Mouse (Mus musculus): ENCODE results near the gene Ap1ar. TPM values are rescaled to one million over a fixed set of nuclear protein-coding genes. Genes with fewer than 3 reads are reported as not detected.

The Ap1ar gene
- polyA plus RNA-seq, 1 experiment from 2014 or later = 32.0 TPM

DNA sequence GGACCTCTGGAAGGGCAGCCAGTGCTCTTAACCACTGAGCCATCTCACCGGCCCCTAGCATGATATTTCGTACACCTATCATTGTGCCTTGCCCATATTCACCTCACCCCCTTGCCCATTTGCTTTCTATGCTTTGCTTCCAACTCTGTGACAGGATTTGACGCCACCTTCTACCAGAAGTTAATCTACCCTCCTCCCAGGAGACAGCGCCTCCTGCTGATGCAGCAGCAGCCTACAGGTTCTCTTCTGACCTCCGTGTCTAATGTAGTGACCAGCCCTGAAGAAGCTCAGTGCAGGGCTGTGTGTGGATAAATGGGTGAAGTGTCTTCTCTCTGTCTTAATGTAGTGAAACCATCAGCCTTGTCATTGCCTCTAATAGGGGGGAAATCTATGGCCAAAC, 72.8 kb downstream of the Ap1ar start:
- no peak overlapping the region for H3K4me3 ChIP-seq (ENCODE audit: low read depth, low read length)
- H3K9me3 ChIP-seq (replicated peaks; ENCODE audit: control insufficient read depth, low read length) = no peaks in the 10 kb centered on the region
- H3K36me3 ChIP-seq (ENCODE audit: control insufficient read depth, insufficient read depth, low read length) = no peaks in the 10 kb centered on the region
- ATAC-seq (replicated peaks; ENCODE audit: insufficient number of reproducible peaks, low FRiP score, low TSS enrichment) = no peak
- no peaks in the 10 kb centered on the region for H3K4me1 ChIP-seq (ENCODE audit: control insufficient read depth, insufficient read depth, low read length)
- WGBS (ENCODE audit: insufficient replicate concordance) = 55% methylated on average over 5 of the region's 5 CpGs
- peaks cover 15% of the 10 kb centered on the region for H3K27me3 ChIP-seq (ENCODE audit: control insufficient read depth, insufficient read depth, low read length)
- no peak overlapping the region for H3K27ac ChIP-seq (ENCODE audit: low read depth, low read length)
- no peak overlapping the region for H3K4me2 ChIP-seq
- no peak overlapping the region for H3K9ac ChIP-seq (ENCODE audit: low read depth, low read length)

DNA sequence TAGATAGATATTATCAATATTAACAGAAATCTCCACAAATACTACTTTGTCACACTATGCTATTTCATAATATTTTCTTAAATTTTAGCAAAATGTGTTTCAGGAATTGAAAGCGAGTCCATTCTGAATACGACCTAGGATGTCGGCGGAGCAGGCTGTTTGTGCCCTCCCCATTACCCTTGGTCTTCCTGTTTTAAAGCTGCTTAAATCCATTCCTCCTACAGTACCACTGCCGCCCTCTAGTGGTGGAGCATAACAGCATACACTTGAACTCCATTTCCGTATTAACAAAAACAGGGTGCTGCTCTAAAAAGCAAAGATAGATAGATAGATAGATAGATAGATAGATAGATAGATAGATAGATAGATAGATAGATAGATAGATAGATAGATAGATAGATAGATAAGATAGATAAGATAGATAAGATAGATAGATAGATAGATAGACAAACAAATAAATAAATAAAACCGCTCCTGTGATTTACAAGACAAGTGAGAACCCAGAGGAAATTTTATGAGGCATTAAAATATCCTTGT, 74.2 kb downstream of the Ap1ar start:
- H3K4me3 ChIP-seq (ENCODE audit: low read depth, low read length) = no peak overlapping the region
- no peak overlapping the region for H3K27ac ChIP-seq (ENCODE audit: low read depth, low read length)
- no peak for ATAC-seq (replicated peaks; ENCODE audit: insufficient number of reproducible peaks, low FRiP score, low TSS enrichment)
- no peaks in the 10 kb centered on the region for H3K9me3 ChIP-seq (replicated peaks; ENCODE audit: control insufficient read depth, low read length)
- H3K4me2 ChIP-seq = no peak overlapping the region
- peaks cover 25% of the 10 kb centered on the region for H3K27me3 ChIP-seq (ENCODE audit: control insufficient read depth, insufficient read depth, low read length)
- no peak overlapping the region for H3K9ac ChIP-seq (ENCODE audit: low read depth, low read length)
- 32% methylated on average over 7 of the region's 7 CpGs for WGBS (ENCODE audit: insufficient replicate concordance)
- H3K36me3 ChIP-seq (ENCODE audit: control insufficient read depth, insufficient read depth, low read length) = no peaks in the 10 kb centered on the region
- H3K4me1 ChIP-seq (ENCODE audit: control insufficient read depth, insufficient read depth, low read length) = no peaks in the 10 kb centered on the region

DNA sequence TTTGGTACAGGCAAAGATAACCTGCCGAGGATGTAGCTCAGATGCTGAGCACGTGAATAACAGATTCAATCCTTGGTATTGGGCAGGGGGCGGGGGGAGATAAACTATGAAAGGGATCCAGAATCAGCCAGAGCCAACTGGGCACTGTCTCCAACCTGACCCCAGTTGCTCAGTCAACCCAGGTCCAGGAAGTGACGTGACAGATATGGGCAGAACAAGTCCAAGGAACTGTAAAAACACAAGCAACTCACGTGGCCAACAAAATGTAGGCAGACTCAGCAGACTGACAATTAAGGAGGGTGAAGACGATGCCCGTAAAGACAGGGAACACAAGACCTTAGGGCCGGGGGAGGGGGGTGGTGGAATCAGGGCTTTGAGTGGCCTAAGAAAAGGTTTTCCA, 74.9 kb downstream of the Ap1ar start:
- H3K4me3 ChIP-seq (ENCODE audit: low read depth, low read length) = no peak overlapping the region
- H3K9ac ChIP-seq (ENCODE audit: low read depth, low read length) = no peak overlapping the region
- peaks cover 25% of the 10 kb centered on the region for H3K27me3 ChIP-seq (ENCODE audit: control insufficient read depth, insufficient read depth, low read length)
- no peaks in the 10 kb centered on the region for H3K9me3 ChIP-seq (replicated peaks; ENCODE audit: control insufficient read depth, low read length)
- 67% methylated on average over 8 of the region's 8 CpGs for WGBS (ENCODE audit: insufficient replicate concordance)
- H3K4me1 ChIP-seq (ENCODE audit: control insufficient read depth, insufficient read depth, low read length) = no peaks in the 10 kb centered on the region
- no peaks in the 10 kb centered on the region for H3K36me3 ChIP-seq (ENCODE audit: control insufficient read depth, insufficient read depth, low read length)
- no peak for ATAC-seq (replicated peaks; ENCODE audit: insufficient number of reproducible peaks, low FRiP score, low TSS enrichment)
- no peak overlapping the region for H3K4me2 ChIP-seq
- H3K27ac ChIP-seq (ENCODE audit: low read depth, low read length) = no peak overlapping the region

DNA sequence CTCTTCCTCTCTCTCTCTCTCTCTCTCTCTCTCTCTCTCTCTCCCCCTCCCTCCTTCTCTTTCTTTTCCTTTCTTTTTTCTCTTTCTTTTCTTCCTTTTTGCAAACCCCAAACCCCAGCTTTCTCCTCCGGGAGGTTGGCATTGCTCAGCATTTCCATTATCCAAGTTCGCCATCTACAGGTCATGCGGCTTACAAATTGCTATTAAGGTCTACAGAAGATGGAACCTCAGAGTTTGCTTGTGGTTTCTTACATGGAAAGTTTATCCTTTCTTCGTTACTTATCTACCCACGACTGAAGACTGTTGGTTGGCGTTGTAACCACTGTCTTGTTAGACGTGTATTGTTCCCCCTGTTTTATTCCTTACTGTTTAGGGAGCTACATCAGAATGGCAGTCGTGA, 78.1 kb downstream of the Ap1ar start:
- Histone ChIP-seq H3K36me3 (ENCODE audit: control insufficient read depth, insufficient read depth, low read length) (no peaks in the 10 kb centered on the region), H3K27me3 (ENCODE audit: control insufficient read depth, insufficient read depth, low read length) (peaks cover 37% of the 10 kb centered on the region)

DNA sequence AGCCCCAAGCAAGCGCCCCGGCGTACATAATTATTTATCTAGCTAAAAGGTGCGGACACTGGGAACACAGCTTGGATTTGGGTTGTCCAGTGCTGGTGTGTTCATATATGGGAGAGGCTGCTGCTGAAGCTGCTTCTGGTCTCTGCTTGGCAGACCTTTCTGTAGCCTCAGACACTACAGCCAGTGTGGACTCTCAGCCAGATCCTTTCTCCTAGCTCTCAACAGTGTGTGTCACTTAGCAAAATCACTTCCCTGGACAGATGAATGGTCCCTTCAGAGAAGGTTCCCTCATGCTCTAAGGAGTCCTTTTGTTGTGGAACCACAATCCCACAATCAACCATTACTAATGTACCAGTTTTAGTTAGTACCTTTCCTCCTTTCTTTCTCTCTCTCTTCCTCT, 78.5 kb downstream of the Ap1ar start:
- H3K27me3 ChIP-seq (ENCODE audit: control insufficient read depth, insufficient read depth, low read length) = peaks cover 40% of the 10 kb centered on the region
- ATAC-seq (replicated peaks; ENCODE audit: insufficient number of reproducible peaks, low FRiP score, low TSS enrichment) = no peak
- H3K36me3 ChIP-seq (ENCODE audit: control insufficient read depth, insufficient read depth, low read length) = no peaks in the 10 kb centered on the region
- H3K4me1 ChIP-seq (ENCODE audit: control insufficient read depth, insufficient read depth, low read length) = no peaks in the 10 kb centered on the region
- no peak overlapping the region for H3K4me2 ChIP-seq
- H3K27ac ChIP-seq (ENCODE audit: low read depth, low read length) = no peak overlapping the region
- no peak overlapping the region for H3K4me3 ChIP-seq (ENCODE audit: low read depth, low read length)
- no peaks in the 10 kb centered on the region for H3K9me3 ChIP-seq (replicated peaks; ENCODE audit: control insufficient read depth, low read length)
- H3K9ac ChIP-seq (ENCODE audit: low read depth, low read length) = no peak overlapping the region
- 66% methylated on average over 4 of the region's 4 CpGs for WGBS (ENCODE audit: insufficient replicate concordance)

More for the DNA sequence above, 78.1 kb downstream of the Ap1ar start:
- H3K9ac ChIP-seq (ENCODE audit: low read depth, low read length) = no peak overlapping the region
- WGBS (ENCODE audit: insufficient replicate concordance) = 17% methylated on average over 8 of the region's 8 CpGs
- no peak overlapping the region for H3K4me2 ChIP-seq
- no peak overlapping the region for H3K27ac ChIP-seq (ENCODE audit: low read depth, low read length)
- no peaks in the 10 kb centered on the region for H3K4me1 ChIP-seq (ENCODE audit: control insufficient read depth, insufficient read depth, low read length)
- no peak for ATAC-seq (replicated peaks; ENCODE audit: insufficient number of reproducible peaks, low FRiP score, low TSS enrichment)
- no peaks in the 10 kb centered on the region for H3K9me3 ChIP-seq (replicated peaks; ENCODE audit: control insufficient read depth, low read length)
- no peak overlapping the region for H3K4me3 ChIP-seq (ENCODE audit: low read depth, low read length)

DNA sequence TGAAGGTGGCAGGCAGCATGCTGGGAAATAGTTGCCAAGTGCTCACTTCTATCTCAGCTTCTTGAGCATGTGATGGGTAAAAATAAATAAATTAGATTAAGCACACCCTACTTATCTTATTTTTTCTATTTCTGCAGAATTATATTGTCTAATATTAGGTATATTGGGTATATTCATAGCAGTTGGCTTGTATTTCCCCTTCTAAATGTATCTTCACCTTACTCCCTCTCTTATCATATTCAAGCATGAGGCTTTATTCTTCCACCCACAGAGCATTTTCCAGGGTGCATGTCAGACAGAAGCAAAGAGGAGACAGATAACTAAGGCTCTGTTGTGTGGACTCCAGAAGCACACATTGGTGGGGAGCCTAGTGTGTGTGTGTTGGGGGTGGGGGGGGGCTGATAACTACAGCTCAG, 79.4 kb downstream of the Ap1ar start:
- H3K9ac ChIP-seq (ENCODE audit: low read depth, low read length) = no peak overlapping the region
- H3K27me3 ChIP-seq (ENCODE audit: control insufficient read depth, insufficient read depth, low read length) = peaks cover 43% of the 10 kb centered on the region
- H3K9me3 ChIP-seq (replicated peaks; ENCODE audit: control insufficient read depth, low read length) = no peaks in the 10 kb centered on the region
- H3K4me3 ChIP-seq (ENCODE audit: low read depth, low read length) = no peak overlapping the region
- no peak overlapping the region for H3K4me2 ChIP-seq
- H3K27ac ChIP-seq (ENCODE audit: low read depth, low read length) = no peak overlapping the region
- H3K4me1 ChIP-seq (ENCODE audit: control insufficient read depth, insufficient read depth, low read length) = no peaks in the 10 kb centered on the region
- no peaks in the 10 kb centered on the region for H3K36me3 ChIP-seq (ENCODE audit: control insufficient read depth, insufficient read depth, low read length)
- ATAC-seq (replicated peaks; ENCODE audit: insufficient number of reproducible peaks, low FRiP score, low TSS enrichment) = no peak

Other genes with a start within 250 kb of the Ap1ar start
- not detected in 2 replicates for gene Neurog2, start 204.4 kb downstream of the Ap1ar start, polyA plus RNA-seq (2014; fragmentation: Nextera tagmentation; extraction: Ambion mirVana)
- 0.72 and 1.2 TPM in 2 replicates for gene Alpk1, start 57.0 kb downstream of the Ap1ar start, polyA plus RNA-seq (2014; fragmentation: Nextera tagmentation; extraction: Ambion mirVana)
- 3.3 and 3.4 TPM in 2 replicates for gene Tifa, start 47.7 kb downstream of the Ap1ar start, polyA plus RNA-seq (2014; fragmentation: Nextera tagmentation; extraction: Ambion mirVana)
- gene Fam241a, start 58.8 kb upstream of the Ap1ar start, polyA plus RNA-seq (2014; fragmentation: Nextera tagmentation; extraction: Ambion mirVana) = 9.8 and 11.0 TPM in 2 replicates